21 mouse cellular contexts compared by ENCODE assay signal in genomic region chr13:109551836-109552235, GRCm38 (mm10).
"Had no signal": no experiment of that assay in that cellular context is flagged by ENCODE, and none has a peak within 500 bp of the region (broad histone marks: within the 10 kb centered on the region; RNA-seq: fewer than 3 reads in every experiment).

No protein-coding gene starts in this region.

- ATAC-seq: hindbrain, embryonic 16.5 days; intestine, embryonic 15.5 days; liver, embryonic 12.5 days; midbrain, embryonic 13.5 days; midbrain, embryonic 16.5 days had no signal

- H3K27me3 ChIP-seq: intestine, embryonic 15.5 days; liver, embryonic 12.5 days; liver, embryonic 15.5 days; lung, embryonic 15.5 days; megakaryocyte, embryonic 14.5 days; midbrain, embryonic 13.5 days; neural tube, embryonic 13.5 days had no signal

- H3K4me1 ChIP-seq: intestine, embryonic 15.5 days; liver, embryonic 12.5 days; liver, embryonic 15.5 days; lung, embryonic 15.5 days; midbrain, embryonic 10.5 days had no signal

- DNase-seq: layer of hippocampus, postnatal 36 days; lung, adult 18-20 months; lung, postnatal 10 days; lung, postnatal 36 days; thymus, adult 2 months; thymus, postnatal 14 days; thymus, postnatal 4 days had no signal

- H3K27ac ChIP-seq: intestine, embryonic 15.5 days; kidney, postnatal 0 days; left cerebral cortex, adult 2 months; liver, embryonic 12.5 days; liver, embryonic 15.5 days; lung, embryonic 15.5 days; midbrain, embryonic 10.5 days; midbrain, embryonic 13.5 days; neural tube, embryonic 13.5 days; stomach, postnatal 0 days had no signal

- H3K4me3 ChIP-seq: intestine, embryonic 15.5 days; left cerebral cortex, adult 2 months; liver, embryonic 12.5 days; liver, embryonic 15.5 days; lung, embryonic 15.5 days; megakaryocyte, embryonic 14.5 days; midbrain, embryonic 10.5 days; midbrain, embryonic 13.5 days; myocyte; neural tube, embryonic 13.5 days had no signal

- H3K36me3 ChIP-seq: intestine, embryonic 15.5 days; liver, embryonic 12.5 days; liver, embryonic 15.5 days; lung, embryonic 15.5 days; midbrain, embryonic 10.5 days; midbrain, embryonic 13.5 days; neural tube, embryonic 13.5 days had no signal

- H3K9ac ChIP-seq: intestine, embryonic 15.5 days; liver, embryonic 12.5 days; liver, embryonic 15.5 days; lung, embryonic 15.5 days; midbrain, embryonic 13.5 days; neural tube, embryonic 13.5 days had no signal

- H3K9me3 ChIP-seq: intestine, embryonic 15.5 days; liver, embryonic 12.5 days; liver, embryonic 15.5 days; lung, embryonic 15.5 days; megakaryocyte, embryonic 14.5 days; midbrain, embryonic 10.5 days; midbrain, embryonic 13.5 days; neural tube, embryonic 13.5 days had no signal

- H3K4me2 ChIP-seq: intestine, embryonic 15.5 days; liver, embryonic 12.5 days; liver, embryonic 15.5 days; lung, embryonic 15.5 days; midbrain, embryonic 13.5 days; neural tube, embryonic 13.5 days had no signal
